Mouse (Mus musculus): Measurements from ENCODE around the gene Tmppe.
A peak's percentile ranks its signal among the peaks of the same experiment; 100 is the strongest.
"Not testable (repeated sequence)": the region's sequence is repeated elsewhere in the genome, so short reads cannot be mapped to it uniquely, and the experiment has no call there.

Tmppe gene

DNA sequence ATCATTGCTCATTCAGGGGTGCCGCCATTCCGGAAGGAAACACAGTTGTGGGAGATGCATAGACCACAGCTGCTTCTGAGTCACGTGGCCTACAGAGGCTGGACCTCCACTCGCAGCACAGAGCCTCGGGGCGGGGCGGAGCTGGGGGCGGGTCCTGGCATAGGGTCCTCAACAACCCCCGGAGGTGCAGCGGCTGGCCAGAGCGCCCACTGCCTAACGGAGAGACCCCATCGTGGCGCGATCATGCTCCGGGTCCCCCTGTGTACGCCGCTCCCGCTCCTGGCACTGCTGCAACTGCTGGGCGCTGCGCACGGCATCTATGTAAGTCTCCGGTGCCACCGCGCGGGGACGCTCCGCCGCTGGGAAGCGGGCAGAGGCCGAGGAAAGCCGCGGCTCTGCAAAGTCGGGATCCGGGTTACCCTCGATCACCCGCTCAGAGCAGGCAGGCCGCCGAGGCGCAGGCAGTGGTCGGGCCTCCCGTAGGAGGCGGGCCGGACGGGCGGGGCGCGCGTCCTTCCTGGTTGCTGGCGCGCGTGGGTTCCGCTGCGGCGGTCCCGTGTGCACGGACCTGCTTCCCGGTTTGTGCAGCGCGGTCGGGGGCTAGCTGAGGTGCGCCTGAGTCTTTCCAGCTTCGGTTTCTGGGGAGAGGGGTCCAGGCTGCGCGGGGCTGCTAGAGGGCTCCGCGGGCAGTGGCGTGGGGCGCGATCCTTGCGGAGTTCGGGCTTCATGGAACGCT lies at the start of gene Tmppe, which contains the start of gene Glb1:
Gene Tmppe, plus strand, starts transcription at position 157 of the 736 bp plus-strand sequence.
Gene Glb1, plus strand, starts transcription at position 128 of the 736 bp plus-strand sequence.
- DNase-seq: peak; percentile 77

DNA sequence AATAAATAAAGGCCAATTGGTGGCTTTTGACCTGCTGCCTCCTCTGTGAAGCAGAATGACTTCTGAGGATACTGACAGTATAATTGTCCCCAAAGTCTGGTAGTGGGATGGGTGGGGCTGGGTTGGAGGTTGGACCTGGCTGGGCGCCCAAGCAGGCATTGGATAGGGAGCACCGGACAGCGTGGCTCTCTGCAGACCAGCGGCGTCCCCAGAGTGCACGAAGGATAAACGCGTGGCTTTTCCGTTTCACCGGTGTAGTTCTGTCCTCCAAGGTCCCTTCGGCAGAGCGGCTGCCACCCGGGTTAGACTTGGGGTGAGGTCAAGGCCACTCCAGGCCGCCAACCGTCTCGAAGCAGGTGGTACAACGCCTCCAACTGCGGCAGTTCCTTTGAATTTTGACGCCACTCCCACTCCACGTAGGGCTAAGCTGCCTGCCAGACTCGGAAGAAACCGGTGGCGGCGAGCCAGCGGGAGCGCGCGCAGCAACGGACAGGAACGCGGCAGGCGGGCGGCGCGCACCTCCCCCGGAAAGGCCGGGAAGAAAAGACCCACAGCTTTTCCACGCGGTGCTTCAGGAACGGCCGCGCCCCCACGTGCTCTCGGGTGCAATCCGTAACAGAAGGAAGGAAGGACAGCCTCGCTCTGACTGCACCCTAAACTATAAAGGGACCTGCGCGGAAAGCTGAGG lies 33.0 kb upstream of the Tmppe start:
- peak; percentile 82 to 84 for DNase-seq

DNA sequence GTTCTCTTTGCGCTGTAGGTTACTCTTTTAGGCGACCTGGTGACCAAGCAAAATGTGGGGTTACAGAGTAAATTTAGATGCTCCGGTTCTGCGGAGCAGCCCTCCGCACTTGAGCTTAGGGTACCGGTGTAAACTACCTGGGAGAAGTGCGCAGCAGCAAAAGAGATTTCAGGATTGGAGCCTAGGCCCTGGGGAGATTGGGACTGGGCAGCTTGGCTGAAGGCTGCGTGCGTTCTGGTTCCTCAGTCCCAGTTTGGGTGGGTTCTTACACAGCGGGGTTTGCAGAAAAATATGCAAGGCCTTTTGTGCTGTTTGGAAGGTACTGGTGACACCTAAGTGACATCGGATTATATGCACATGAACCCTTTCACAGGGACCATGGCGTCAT lies 32.4 kb upstream of the Tmppe start:
- no peak for DNase-seq

DNA sequence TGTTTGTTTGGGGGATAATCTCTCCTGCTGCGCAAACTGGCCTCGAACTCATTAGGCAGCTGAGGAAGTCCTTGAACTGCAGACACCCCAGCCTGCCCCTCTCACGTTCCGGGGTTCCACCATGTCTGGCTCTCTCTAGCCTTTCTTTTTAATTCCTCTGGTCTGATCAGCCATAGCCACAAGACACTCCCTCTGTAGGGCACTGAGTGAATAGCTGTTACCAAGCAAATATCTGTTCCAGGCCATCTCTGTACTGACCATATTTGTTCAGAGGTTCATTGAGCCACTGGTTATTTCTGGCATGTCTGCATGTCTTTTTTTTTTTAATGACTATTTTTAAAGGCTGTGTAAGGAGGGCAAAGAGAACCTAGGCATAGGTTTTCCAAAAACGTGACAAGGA lies 31.5 kb upstream of the Tmppe start:
- peak in 1 of 2 experiments; percentile 17 for DNase-seq

DNA sequence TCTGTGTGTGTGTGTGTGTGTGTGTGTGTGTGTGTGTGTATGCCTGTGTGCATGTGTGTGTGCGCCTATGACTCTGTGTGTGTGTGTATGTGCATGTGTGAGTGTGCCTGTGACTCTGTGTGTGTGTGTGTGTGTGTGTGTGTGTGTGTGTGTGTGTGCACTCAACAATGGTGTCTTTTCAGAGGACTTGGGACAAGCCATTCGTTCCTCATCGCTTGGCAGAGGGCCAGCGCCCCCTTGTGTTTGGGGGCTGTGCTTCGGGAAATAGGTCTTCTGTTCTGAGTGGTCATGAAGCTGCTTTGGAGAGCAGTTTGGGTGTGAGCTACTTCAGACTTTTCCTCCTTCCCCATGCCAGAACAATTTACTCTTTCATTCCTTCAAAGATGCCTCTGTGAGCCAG lies 29.2 kb upstream of the Tmppe start:
- DNase-seq: peak in 1 of 2 experiments; percentile 29

DNA sequence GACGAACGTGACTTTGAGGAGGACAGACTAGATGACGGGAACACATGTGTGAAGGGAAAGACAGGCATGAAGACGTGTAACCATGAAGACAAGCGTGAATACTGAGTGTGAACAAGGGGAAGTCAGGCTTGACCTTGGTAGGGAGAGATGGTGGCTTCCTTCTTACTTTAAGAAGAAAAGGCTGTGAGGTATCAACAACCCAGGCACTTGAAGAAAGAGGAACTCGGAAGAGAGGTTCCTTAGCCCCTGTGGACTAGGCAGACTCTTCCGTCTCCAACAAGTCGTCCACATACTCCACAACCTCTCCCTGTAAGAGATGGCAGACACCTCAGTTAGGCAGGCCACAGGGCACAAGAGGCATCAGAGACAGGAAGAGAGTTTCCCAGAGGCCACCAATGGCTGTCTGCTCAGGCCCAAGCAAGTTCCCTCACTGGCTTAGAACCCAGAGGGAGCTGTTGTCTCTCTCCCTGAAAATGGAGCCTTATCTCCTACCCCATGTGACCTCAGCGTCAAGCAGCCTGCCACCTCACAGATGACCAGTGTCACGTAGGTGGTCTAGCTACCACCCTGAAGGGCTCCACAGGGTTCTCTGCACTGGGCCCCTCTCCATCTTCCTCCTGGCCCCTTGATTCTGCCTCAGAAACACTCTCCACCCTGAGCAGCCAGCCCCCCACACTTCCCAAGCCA lies 25.5 kb upstream of the Tmppe start:
- no peak for DNase-seq

DNA sequence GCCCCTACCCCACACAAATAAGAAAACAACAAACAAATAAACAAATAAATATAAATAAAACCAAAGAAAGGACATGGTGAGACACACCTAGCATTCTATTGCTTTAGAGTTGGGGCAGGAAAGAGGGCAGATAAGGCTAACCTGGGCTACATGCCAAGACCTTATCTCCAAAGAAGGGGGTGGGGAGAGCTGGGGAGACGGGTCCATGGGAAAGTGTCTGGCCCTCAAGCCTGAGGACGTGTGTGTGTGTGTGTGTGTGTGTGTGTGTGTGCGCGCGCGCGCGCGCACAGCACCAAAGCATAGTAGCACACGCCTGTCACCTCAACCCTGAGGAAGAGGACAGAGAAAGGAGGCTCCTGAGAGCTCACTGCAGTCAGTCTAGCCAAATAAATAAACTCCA lies 23.7 kb upstream of the Tmppe start:
- DNase-seq: no peak

DNA sequence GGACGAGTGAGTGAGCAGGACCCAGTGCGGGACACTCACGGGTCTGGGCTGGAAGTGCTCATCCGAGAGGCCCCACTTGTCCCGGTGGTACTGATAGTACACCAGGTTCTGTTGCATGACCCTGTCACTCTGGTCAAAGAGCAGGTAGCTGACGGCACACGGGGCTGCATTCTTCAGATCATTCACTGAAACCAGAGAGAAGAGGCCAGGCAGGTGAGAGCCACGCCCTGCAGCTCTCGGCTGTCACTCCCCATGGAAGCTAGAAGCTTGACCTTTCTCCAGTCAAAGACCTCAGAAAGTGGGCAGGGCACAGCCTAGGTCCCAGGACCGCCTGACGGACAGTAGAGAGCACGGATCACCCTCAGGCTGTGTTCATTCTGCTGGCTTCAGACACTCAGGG lies 21.0 kb upstream of the Tmppe start:
- DNase-seq: no peak

DNA sequence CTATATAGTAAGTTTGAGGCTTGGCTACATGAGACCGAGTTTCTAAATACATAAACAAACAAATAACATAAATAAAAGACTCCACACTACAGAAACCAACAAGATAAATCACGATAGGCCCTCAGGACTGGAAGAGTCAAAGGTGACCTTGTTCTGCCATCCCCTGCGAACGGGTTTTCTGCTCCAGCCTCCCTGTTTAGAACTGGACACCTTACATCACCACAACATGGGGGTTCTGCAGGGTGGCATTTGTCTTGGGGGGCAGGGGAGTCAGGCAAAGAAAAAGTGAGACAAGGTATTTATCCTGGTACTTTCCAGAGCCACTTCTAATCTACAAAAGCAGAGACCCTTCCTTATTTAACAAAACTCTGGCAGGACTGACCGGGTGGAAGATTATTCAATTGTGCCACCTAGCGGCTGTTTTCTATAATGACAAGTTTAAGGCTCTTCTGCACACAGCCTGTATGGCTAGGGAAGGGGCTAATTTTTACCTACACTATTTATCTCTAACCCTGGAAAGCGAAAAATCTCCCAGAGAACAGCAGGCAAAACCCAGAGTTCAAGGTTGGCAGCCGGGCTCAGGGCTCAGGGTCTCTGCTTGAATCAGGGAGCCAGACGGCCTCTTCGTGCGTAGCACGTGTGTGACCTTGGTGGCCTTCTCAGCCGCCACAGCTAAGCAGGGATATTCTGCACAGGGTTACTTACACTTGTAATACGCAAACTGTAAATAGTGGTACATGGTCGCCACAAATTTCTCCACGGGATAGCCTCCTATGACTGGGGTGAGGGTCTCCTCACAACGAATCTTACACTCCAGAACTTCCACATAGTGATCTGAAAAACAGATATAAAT lies 19.8 kb upstream of the Tmppe start:
- peak; percentile 54 to 68 for DNase-seq

DNA sequence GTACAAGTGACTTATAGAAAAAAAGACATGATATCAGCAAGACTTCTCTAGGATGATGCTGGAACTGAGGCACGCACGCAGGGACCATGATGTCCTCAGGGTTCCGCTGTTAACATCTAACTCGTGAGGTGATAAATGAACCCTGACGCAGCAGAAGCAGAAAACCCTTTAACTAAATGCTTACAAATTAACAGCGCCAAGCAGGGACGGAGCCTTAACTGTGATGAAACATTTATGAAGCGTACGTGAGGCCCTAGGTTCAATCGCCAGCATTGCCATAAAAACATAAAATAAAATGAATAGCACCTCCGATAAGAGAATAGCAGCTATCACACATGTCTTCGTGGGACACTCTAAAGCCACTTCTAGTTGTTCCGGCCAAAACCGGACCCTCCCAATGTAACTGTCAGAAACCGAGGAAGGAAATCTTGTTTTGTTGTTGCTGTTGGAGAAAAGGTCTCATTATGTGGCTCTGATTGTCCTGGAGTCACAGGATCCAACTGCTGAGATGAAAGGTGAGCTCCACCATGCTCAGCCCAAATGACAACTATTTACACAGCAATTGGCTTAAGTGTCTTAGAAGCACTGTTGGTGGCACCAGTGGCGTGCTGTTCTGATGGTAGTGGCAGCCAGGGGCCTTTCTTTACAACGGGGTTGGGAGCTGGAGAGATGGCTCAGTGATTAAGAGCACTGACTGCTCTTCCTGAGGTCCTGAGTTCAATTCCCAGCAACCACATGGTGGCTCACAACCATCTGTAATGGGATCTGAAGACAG lies 17.8 kb upstream of the Tmppe start:
- DNase-seq: no peak

DNA sequence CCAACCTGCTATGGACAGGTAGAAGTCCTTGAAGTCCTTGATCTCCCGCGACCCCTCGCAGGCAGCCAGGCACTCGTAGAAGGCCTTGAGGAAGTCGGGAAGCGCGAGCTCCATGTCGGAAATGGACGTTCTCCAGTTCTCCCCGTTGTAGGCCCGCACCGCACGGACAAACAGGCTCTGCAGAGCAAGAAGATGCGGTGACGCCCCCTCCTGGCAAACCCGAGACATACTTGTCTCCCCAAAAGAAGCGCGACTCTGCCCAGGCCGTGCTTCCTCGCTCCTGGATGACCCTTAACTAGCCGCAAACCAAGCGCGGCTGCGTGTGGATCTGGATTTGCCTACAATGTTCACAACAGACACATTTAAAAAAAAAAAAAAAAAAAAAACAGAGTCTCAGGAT lies 16.2 kb upstream of the Tmppe start:
- DNase-seq: no peak

DNA sequence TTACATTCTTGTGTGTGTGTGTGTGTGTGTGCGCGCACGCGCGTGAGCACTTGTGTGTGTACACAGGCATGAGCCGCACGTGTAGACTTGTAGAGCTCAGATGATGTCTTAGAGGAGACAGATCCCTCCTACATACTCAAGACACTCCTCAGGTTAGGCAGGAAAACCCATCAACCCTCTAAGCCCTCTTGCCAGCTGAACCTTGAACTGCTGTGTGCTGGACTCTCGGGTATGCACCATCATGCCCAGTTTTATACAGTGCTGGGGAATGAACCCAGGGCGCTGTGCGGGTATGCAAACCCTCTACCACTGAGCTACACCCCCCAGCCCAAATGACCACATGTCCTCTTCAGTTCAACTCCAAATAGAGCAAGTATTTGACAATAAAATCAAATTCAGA lies 15.7 kb upstream of the Tmppe start:
- no peak for DNase-seq

DNA sequence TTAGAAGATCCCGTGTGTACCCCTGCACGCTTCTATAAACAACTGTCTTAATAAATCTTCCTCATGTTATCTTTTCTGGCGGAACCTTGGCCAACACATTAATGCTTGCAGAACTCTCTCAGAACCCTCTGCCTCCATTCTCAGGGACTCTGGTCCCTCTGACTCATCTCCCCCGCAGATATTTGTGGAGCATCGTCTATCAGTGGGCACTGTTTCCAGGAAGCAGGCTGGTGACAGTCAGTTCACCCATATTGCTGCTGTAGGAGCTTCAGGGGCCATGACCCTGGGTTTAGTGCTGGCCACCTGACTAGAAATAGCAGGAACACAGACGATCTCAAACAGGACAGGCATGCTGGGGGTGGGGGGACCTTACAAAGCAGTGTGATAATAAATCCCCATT lies 13.8 kb upstream of the Tmppe start:
- no peak for DNase-seq

DNA sequence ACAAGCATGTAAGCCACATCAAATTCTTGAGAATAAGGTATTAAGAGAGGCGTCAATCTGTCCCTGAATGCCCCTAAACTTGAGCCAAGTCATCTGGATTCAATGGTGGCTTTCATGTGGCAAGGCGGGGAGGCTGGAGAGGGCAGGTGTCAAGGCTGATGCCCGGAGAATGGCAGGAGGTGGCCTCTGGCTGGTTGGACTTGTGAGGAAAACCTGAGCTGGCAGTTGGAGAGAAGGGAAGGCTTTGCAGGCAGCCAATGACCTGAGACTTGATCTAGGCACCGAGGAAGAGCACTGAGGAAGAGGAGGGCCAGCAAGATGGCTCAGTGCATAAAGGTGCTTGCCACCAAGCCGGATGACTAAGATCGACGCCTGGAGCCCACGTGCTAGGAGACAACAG lies 12.6 kb upstream of the Tmppe start:
- peak in 1 of 2 experiments; percentile 48 for DNase-seq

DNA sequence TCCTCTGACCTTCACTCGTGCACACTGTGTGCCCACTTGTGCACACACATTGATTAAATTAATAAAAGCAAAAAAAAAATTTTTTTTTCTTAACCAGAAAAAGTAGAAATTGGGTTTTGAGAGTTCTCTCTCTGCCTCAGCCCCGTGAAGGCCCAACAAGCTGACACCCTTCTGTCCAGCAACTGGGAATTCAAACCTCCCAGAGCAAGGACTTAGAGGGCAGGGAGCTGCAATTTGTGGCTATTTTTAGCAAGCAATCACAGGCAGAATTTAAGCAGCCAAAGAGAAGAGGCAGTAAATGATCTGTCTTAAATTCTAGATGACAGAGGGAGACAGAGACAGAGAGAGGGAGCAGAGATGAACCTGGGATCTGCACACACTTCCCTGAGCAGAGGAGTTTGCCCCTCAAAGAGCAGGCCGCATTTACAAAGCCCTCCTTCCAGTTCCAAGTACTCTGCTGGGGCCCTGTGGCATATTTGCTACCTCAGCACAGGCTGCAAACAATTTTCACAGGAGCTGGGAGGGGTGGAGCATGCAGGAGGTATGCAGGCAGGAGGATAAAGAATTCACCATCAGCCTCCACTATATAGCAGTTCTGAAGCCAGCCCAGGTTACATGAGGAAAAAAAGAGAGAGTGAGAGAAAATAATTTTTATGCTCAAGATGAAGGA lies 12.1 kb upstream of the Tmppe start:
- DNase-seq: no peak

DNA sequence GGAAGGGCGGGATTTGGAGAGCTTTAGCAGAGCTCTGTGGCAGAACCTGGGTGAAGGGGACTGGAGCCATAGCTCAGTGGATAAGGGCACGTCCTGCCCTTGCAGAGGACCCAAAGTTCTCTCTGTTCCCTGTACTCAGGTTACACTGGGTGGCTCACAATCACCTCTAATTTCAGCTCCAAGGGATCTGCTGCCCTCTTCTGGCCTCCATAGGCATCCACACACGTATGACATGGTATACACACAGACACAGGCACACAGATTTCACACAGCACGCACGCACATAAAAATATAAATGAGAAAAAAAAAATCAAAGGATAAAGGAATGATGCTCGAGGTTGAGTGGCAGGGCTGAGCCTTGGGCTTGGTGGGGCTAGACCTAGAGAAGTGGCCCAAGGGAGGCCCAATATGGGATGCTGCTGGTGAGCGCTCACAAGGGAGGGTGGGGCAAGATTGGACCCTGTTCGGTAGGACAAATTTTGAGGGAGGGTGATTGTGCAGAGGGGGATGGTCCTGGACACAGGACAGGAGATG lies 11.5 kb upstream of the Tmppe start:
- DNase-seq: peak in 1 of 2 experiments; percentile 31

DNA sequence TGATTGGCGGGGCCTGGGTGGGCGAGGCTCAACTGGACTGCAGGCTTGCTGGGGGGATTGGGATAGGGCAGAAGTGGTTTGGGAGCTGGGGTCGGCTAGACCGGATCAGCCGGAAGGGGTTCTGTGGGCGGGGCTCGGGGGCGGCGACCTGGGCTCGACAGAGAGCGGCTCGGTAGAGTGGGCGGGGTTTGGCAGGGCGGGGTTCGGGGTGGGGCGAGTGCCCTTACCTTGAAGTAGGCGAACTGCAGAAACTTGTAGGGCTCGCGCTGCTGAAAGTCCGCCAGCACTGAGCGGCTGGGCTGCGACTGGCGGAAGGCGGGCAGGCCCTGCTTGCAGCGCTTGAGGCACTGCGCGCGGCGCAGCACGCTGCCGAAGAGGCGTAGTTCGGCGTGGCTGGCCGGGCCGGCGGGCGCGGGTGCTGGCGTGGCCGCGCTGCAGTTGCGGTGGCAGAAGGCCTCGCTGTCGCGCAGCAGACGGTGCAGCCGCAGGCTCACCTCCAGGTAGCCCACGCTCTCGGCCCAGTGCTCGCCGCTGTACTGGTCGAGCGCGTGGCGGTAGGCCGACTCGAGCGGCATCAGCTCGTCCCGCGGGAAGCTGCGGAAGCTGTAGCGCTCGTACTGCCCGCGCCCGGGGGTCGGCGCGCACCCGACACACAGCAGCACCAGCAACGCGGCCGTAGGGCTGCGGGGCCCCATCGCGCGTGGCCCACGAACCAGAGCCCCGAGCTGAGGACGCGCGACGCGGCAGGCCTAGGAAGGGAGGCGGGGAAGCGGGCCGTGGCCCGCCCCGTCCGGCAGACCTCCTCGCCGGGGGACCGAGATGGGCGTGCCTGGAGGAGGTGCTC lies 10.8 kb upstream of the Tmppe start, which contains the start of gene Crtap:
Gene Crtap, minus strand, starts transcription at position 771 of the 844 bp plus-strand sequence.
- DNase-seq: peak; percentile 67 to 71

DNA sequence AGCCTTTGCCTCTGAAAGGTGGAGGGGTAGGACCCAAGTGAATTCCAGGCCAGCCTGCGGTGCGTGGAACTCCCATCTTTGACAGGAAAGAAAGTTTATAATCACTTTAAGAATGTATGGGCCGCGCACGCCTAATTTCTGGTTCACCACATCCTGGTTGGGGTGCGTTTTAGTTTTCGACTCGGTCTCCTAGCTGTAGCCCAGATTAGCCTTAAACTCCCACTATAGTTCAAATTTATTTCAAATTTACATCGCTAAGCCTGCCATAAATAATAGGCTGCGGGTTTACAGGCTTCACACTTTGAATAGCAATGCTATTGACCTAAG lies 10.2 kb upstream of the Tmppe start:
- DNase-seq: no peak

DNA sequence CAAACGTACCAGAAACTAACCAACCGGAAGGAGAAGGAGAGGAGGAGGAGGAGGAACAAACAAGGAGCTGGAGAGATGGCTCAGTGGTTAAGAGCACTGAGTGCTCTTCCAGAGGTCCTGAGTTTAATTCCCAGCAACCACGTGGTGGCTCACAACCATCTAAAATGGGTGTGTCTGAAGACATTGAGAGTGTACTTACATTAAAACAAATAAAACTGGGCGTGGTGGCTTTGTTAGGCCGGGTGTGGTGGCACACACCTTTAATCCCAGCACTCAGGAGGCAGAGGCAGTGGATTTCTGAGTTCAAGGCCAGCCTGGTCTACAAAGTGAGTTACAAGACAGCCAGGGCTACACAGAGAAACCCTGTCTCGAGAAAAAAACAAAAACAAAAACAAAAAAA lies 6.8 kb upstream of the Tmppe start:
- DNase-seq: not testable (repeated sequence)

DNA sequence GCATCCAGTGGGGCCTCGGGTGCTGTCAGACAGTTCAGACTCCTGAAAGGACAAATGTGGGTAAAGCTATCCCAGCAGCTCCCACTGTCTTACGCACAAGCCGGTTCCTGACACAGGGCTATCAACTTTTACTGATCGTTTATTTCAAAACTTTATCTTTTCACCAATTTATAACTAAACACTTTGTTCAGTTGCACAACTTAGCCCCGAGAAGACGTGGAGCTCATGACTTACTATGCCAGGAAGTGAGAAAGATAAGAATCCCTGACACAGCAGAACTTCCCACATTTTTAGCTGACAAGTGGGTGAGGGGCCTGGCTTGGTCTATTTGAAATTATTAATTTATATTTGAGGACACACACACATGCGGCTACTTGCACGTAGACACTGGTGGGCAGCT lies 6.2 kb upstream of the Tmppe start:
- DNase-seq: no peak

All from cerebellum, postnatal 14 days (tissue).